Mouse (Mus musculus): ENCODE measurements at regions not wholly inside any gene's neighbourhood (a gene's known extent, or its start where the extent isn't known, plus 50 kb on each side); places are given as distances from the start of the nearest gene placed in this dataset.

- no peak for ATAC-seq (ENCODE audit: insufficient number of reproducible peaks, insufficient read depth, low FRiP score, low read depth)
Observed at GRCm38 (mm10) chr1:13992978-13993377, 2100.1 kb downstream of the 4930444P10Rik start.

DNA sequence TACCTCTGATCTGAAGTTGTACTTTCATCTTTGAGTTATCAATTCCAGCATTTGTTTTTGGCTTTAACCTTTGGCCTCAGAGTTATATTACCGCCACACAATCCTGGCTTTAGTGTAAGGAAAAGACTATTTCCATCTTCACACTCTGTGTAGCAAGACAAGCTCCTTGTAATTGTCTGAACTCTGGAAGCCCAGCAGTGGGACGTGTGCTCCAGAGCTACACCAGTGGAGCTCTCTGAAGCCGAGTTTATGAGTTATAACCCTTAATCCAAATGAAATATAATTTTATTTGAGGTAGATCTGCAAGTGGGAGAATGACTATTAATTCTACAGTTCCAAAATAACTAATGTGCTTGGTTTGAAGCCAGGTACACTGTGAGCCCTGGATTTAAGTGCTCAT lies 2103.8 kb downstream of the 4930444P10Rik start:
- no peaks in the 10 kb centered on the region for H3K4me1 ChIP-seq (ENCODE audit: control insufficient read depth in 2 of 2, insufficient read depth in 2 of 2, low read length in 2 of 2)
- 75% methylated on average over 3 of the region's 3 CpGs for WGBS
- no peak overlapping the region for H3K9ac ChIP-seq (ENCODE audit: low read length)
- no peak overlapping the region for H3K4me2 ChIP-seq (ENCODE audit: low read length)
- H3K36me3 ChIP-seq (ENCODE audit: control insufficient read depth, insufficient read depth, low read length), result no peaks in the 10 kb centered on the region
- ATAC-seq (ENCODE audit: insufficient number of reproducible peaks, insufficient read depth, low FRiP score, low read depth), result no peak
- H3K27me3 ChIP-seq (ENCODE audit: control insufficient read depth, insufficient read depth, low read length), result no peaks in the 10 kb centered on the region
- no peak overlapping the region for H3K27ac ChIP-seq (replicated peaks in 1 of 2; ENCODE audit: control insufficient read depth in 1 of 2, insufficient read depth in 1 of 2, low read depth in 2 of 2, low read length in 2 of 2)
- H3K9me3 ChIP-seq (ENCODE audit: control insufficient read depth, low read length), result no peaks in the 10 kb centered on the region
- H3K4me3 ChIP-seq (ENCODE audit: control insufficient read depth in 1 of 2, insufficient read depth in 1 of 2, low read depth in 1 of 2, low read length in 2 of 2), result no peak overlapping the region

More at GRCm38 (mm10) chr1:13992978-13993377, 2100.1 kb downstream of the 4930444P10Rik start:
- no peaks in the 10 kb centered on the region for H3K9me3 ChIP-seq (ENCODE audit: control insufficient read depth, low read length)
- no peak overlapping the region for H3K27ac ChIP-seq (replicated peaks in 1 of 2; ENCODE audit: control insufficient read depth in 1 of 2, insufficient read depth in 1 of 2, low read depth in 2 of 2, low read length in 2 of 2)
- no peak overlapping the region for H3K4me2 ChIP-seq (ENCODE audit: low read length)
- H3K36me3 ChIP-seq (ENCODE audit: control insufficient read depth, insufficient read depth, low read length), result no peaks in the 10 kb centered on the region
- H3K4me1 ChIP-seq (ENCODE audit: control insufficient read depth in 2 of 2, insufficient read depth in 2 of 2, low read length in 2 of 2), result no peaks in the 10 kb centered on the region
- H3K9ac ChIP-seq (ENCODE audit: low read length), result no peak overlapping the region
- 81% methylated on average over 9 of the region's 9 CpGs for WGBS
- no peak overlapping the region for H3K4me3 ChIP-seq (ENCODE audit: control insufficient read depth in 1 of 2, insufficient read depth in 1 of 2, low read depth in 1 of 2, low read length in 2 of 2)
- no peaks in the 10 kb centered on the region for H3K27me3 ChIP-seq (ENCODE audit: control insufficient read depth, insufficient read depth, low read length)

DNA sequence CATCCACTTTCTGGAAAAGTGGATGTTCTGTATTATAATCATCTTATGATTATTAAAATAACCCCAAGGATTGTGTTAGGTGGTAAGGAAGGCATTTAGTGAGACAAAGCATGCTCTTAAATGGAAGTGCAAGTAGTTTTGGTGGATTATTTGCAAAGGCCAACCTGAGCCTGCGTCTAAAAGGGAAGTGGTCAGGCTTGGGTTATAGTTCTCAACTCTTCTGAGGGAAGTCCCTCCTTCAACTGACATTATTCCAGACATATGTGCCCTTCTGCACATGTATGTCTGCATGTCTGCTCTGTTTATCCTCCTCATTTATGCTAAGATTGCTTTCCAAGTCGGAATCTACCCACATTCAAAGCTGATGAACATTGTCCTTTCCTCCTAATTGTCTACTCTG lies 2108.3 kb downstream of the 4930444P10Rik start:
- no peak overlapping the region for H3K4me2 ChIP-seq (ENCODE audit: low read length)
- no peak overlapping the region for H3K9ac ChIP-seq (ENCODE audit: low read length)
- H3K9me3 ChIP-seq (ENCODE audit: control insufficient read depth, low read length), result no peaks in the 10 kb centered on the region
- H3K27ac ChIP-seq (replicated peaks in 1 of 2; ENCODE audit: control insufficient read depth in 1 of 2, insufficient read depth in 1 of 2, low read depth in 2 of 2, low read length in 2 of 2), result no peak overlapping the region
- H3K36me3 ChIP-seq (ENCODE audit: control insufficient read depth, insufficient read depth, low read length), result no peaks in the 10 kb centered on the region
- H3K4me3 ChIP-seq (ENCODE audit: control insufficient read depth in 1 of 2, insufficient read depth in 1 of 2, low read depth in 1 of 2, low read length in 2 of 2), result no peak overlapping the region
- no peak for ATAC-seq (ENCODE audit: insufficient number of reproducible peaks, insufficient read depth, low FRiP score, low read depth)
- no peaks in the 10 kb centered on the region for H3K4me1 ChIP-seq (ENCODE audit: control insufficient read depth in 2 of 2, insufficient read depth in 2 of 2, low read length in 2 of 2)
- no peaks in the 10 kb centered on the region for H3K27me3 ChIP-seq (ENCODE audit: control insufficient read depth, insufficient read depth, low read length)
- 81% methylated on average over 2 of the region's 2 CpGs for WGBS

- ATAC-seq (ENCODE audit: insufficient number of reproducible peaks, insufficient read depth, low FRiP score, low read depth), result no peak
- no peaks in the 10 kb centered on the region for H3K27me3 ChIP-seq (ENCODE audit: control insufficient read depth, insufficient read depth, low read length)
- 74% methylated on average over 6 of the region's 6 CpGs for WGBS
- H3K9ac ChIP-seq (ENCODE audit: low read length), result no peak overlapping the region
- no peak overlapping the region for H3K27ac ChIP-seq (replicated peaks in 1 of 2; ENCODE audit: control insufficient read depth in 1 of 2, insufficient read depth in 1 of 2, low read depth in 2 of 2, low read length in 2 of 2)
- no peak overlapping the region for H3K4me2 ChIP-seq (ENCODE audit: low read length)
- no peak overlapping the region for H3K4me3 ChIP-seq (ENCODE audit: control insufficient read depth in 1 of 2, insufficient read depth in 1 of 2, low read depth in 1 of 2, low read length in 2 of 2)
- no peaks in the 10 kb centered on the region for H3K36me3 ChIP-seq (ENCODE audit: control insufficient read depth, insufficient read depth, low read length)
- no peaks in the 10 kb centered on the region for H3K9me3 ChIP-seq (ENCODE audit: control insufficient read depth, low read length)
- H3K4me1 ChIP-seq (ENCODE audit: control insufficient read depth in 2 of 2, insufficient read depth in 2 of 2, low read length in 2 of 2), result no peaks in the 10 kb centered on the region
Observed at GRCm38 (mm10) chr1:13980273-13980672, 2112.9 kb downstream of the 4930444P10Rik start.

DNA sequence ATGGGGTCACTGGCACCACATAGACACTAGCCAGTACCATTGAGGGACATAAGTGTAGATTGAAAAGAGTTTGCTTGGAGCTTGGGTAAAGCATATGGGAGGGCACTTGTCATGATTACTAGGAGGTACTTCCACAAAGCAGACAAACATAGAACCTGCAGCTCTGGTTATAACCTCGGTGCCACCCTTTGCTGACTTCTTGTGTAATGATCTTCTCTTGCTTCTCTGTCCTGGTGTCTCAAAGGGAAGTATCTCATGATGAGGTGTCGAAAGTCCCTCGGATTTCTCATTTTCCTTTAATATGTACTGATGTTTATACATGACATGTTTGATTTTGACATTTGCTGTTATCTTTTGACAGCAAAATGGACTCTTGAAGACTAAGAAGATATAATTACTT lies 2114.5 kb downstream of the 4930444P10Rik start:
- Histone ChIP-seq H3K36me3 (ENCODE audit: control insufficient read depth, insufficient read depth, low read length) (no peaks in the 10 kb centered on the region), H3K27ac (replicated peaks in 1 of 2; ENCODE audit: control insufficient read depth in 1 of 2, insufficient read depth in 1 of 2, low read depth in 2 of 2, low read length in 2 of 2) (no peak overlapping the region), H3K4me3 (ENCODE audit: control insufficient read depth in 1 of 2, insufficient read depth in 1 of 2, low read depth in 1 of 2, low read length in 2 of 2) (no peak overlapping the region), H3K9ac (ENCODE audit: low read length) (no peak overlapping the region), H3K4me1 (ENCODE audit: control insufficient read depth in 2 of 2, insufficient read depth in 2 of 2, low read length in 2 of 2) (no peaks in the 10 kb centered on the region), H3K27me3 (ENCODE audit: control insufficient read depth, insufficient read depth, low read length) (no peaks in the 10 kb centered on the region), H3K4me2 (ENCODE audit: low read length) (no peak overlapping the region), H3K9me3 (ENCODE audit: control insufficient read depth, low read length) (no peaks in the 10 kb centered on the region)
- WGBS, result 79% methylated on average over 3 of the region's 3 CpGs
- no peak for ATAC-seq (ENCODE audit: insufficient number of reproducible peaks, insufficient read depth, low FRiP score, low read depth)

- Histone ChIP-seq H3K4me1 (ENCODE audit: control insufficient read depth in 2 of 2, insufficient read depth in 2 of 2, low read length in 2 of 2) (no peaks in the 10 kb centered on the region), H3K27ac (replicated peaks in 1 of 2; ENCODE audit: control insufficient read depth in 1 of 2, insufficient read depth in 1 of 2, low read depth in 2 of 2, low read length in 2 of 2) (no peak overlapping the region), H3K9me3 (ENCODE audit: control insufficient read depth, low read length) (no peaks in the 10 kb centered on the region), H3K27me3 (ENCODE audit: control insufficient read depth, insufficient read depth, low read length) (no peaks in the 10 kb centered on the region), H3K36me3 (ENCODE audit: control insufficient read depth, insufficient read depth, low read length) (no peaks in the 10 kb centered on the region), H3K4me3 (ENCODE audit: control insufficient read depth in 1 of 2, insufficient read depth in 1 of 2, low read depth in 1 of 2, low read length in 2 of 2) (no peak overlapping the region), H3K9ac (ENCODE audit: low read length) (no peak overlapping the region), H3K4me2 (ENCODE audit: low read length) (no peak overlapping the region)
- 69% methylated on average over 1 of the region's 1 CpGs for WGBS
- ATAC-seq (ENCODE audit: insufficient number of reproducible peaks, insufficient read depth, low FRiP score, low read depth), result no peak
Observed at GRCm38 (mm10) chr1:13977207-13977606, 2115.9 kb downstream of the 4930444P10Rik start.

- Histone ChIP-seq H3K4me2 (ENCODE audit: low read length) (no peak overlapping the region), H3K36me3 (ENCODE audit: control insufficient read depth, insufficient read depth, low read length) (no peaks in the 10 kb centered on the region), H3K9ac (ENCODE audit: low read length) (no peak overlapping the region), H3K4me1 (ENCODE audit: control insufficient read depth in 2 of 2, insufficient read depth in 2 of 2, low read length in 2 of 2) (no peaks in the 10 kb centered on the region), H3K27me3 (ENCODE audit: control insufficient read depth, insufficient read depth, low read length) (no peaks in the 10 kb centered on the region), H3K27ac (replicated peaks in 1 of 2; ENCODE audit: control insufficient read depth in 1 of 2, insufficient read depth in 1 of 2, low read depth in 2 of 2, low read length in 2 of 2) (no peak overlapping the region), H3K9me3 (ENCODE audit: control insufficient read depth, low read length) (no peaks in the 10 kb centered on the region), H3K4me3 (ENCODE audit: control insufficient read depth in 1 of 2, insufficient read depth in 1 of 2, low read depth in 1 of 2, low read length in 2 of 2) (no peak overlapping the region)
- WGBS, result 83% methylated on average over 3 of the region's 3 CpGs
- no peak for ATAC-seq (ENCODE audit: insufficient number of reproducible peaks, insufficient read depth, low FRiP score, low read depth)
Observed at GRCm38 (mm10) chr1:13949241-13949640, 2143.9 kb downstream of the 4930444P10Rik start.

GRCm38 (mm10) chr1:13941351-13941750 lies 2151.8 kb downstream of the 4930444P10Rik start:
- Histone ChIP-seq H3K4me3 (ENCODE audit: control insufficient read depth in 1 of 2, insufficient read depth in 1 of 2, low read depth in 1 of 2, low read length in 2 of 2) (no peak overlapping the region), H3K9me3 (ENCODE audit: control insufficient read depth, low read length) (no peaks in the 10 kb centered on the region), H3K4me2 (ENCODE audit: low read length) (no peak overlapping the region), H3K36me3 (ENCODE audit: control insufficient read depth, insufficient read depth, low read length) (no peaks in the 10 kb centered on the region), H3K4me1 (ENCODE audit: control insufficient read depth in 2 of 2, insufficient read depth in 2 of 2, low read length in 2 of 2) (no peaks in the 10 kb centered on the region), H3K27me3 (ENCODE audit: control insufficient read depth, insufficient read depth, low read length) (no peaks in the 10 kb centered on the region), H3K27ac (replicated peaks in 1 of 2; ENCODE audit: control insufficient read depth in 1 of 2, insufficient read depth in 1 of 2, low read depth in 2 of 2, low read length in 2 of 2) (no peak overlapping the region), H3K9ac (ENCODE audit: low read length) (no peak overlapping the region)
- ATAC-seq (ENCODE audit: insufficient number of reproducible peaks, insufficient read depth, low FRiP score, low read depth), result no peak
- 78% methylated on average over 3 of the region's 3 CpGs for WGBS
